Mouse (Mus musculus) forebrain, embryonic 14.5 days (tissue): ENCODE measurements around the gene Ccdc188. TPM values are rescaled to one million over a fixed set of nuclear protein-coding genes. Genes with fewer than 3 reads are reported as not detected.
A peak's percentile ranks its signal among the peaks of the same experiment; 100 is the strongest.

Experiments
- ATAC-seq: fragments of 200-750 bp; cut with Nextera tagmentation; 2 replicates; pipeline ENCODE4 v1.8.0; 2017; ENCODE audit warnings: mild to moderate bottlenecking, moderate library complexity
- DNase-seq: peaks from one replicate; pipeline ENCODE4 v3.0.0-alpha.2; 2015; ENCODE audit warnings: low spot score
- H3K27ac ChIP-seq: fragments of 300-500 bp; sonication (generic); 2 replicates; pipeline ENCODE4 v1.5.1; 2014; ENCODE audit warnings: low read depth, mild to moderate bottlenecking, control low read depth, low read length, moderate library complexity
- H3K27me3 ChIP-seq: fragments of 300-500 bp; sonication (generic); replicated peaks from 2 replicates; pipeline ENCODE4 v1.6.1; 2014; ENCODE audit warnings: low read length, control low read depth, mixed read lengths; ENCODE audit not compliant: control insufficient read depth, insufficient read depth
- H3K36me3 ChIP-seq: fragments of 300-500 bp; sonication (generic); 2 replicates; pipeline ENCODE4 v1.6.1; 2014; ENCODE audit warnings: low read length, control low read depth; ENCODE audit not compliant: control insufficient read depth, insufficient read depth
- H3K4me1 ChIP-seq: fragments of 300-500 bp; sonication (generic); 2 replicates; pipeline ENCODE4 v1.6.1; 2014; ENCODE audit warnings: antibody characterized with exemption, low read length, control low read depth; ENCODE audit not compliant: control insufficient read depth, insufficient read depth
- H3K4me2 ChIP-seq: fragments of 300-500 bp; sonication (generic); 2 replicates; pipeline ENCODE4 v1.6.1; 2014; ENCODE audit warnings: mild to moderate bottlenecking, control low read depth, low read length
- H3K4me3 ChIP-seq: fragments of 300-500 bp; sonication (generic); 2 replicates; pipeline ENCODE4 v1.5.1; 2014; ENCODE audit warnings: low read depth, low read length, control low read depth
- H3K9ac ChIP-seq: fragments of 300-500 bp; sonication (generic); 2 replicates; pipeline ENCODE4 v1.6.1; 2014; ENCODE audit warnings: mild to moderate bottlenecking, low read length, control low read depth, moderate library complexity
- H3K9me3 ChIP-seq: fragments of 300-500 bp; sonication (generic); replicated peaks from 2 replicates; pipeline ENCODE4 v1.6.1; 2016; ENCODE audit warnings: low read length, control low read depth, mixed read lengths; ENCODE audit not compliant: control insufficient read depth
- WGBS: fragments of 180-500 bp; shearing (Covaris S2); extraction: QIAGEN DNeasy Blood & Tissue Kit; methylation state at CpG from one replicate; pipeline ENCODE4 v1.1.7; 2014; 5-methylcytosine and 5-hydroxymethylcytosine counted together
- polyA plus RNA-seq: library from polyadenylated mRNA; unstranded; fragments of >200 nt; fragmentation: Nextera tagmentation; extraction: Ambion mirVana; gene quantifications from 2 replicates; pipeline ENCODE4 v1.2.1, GENCODE M21; 2014

Gene Ccdc188
- polyA plus RNA-seq, 1 experiment from 2014 or later, result 0.13 TPM

- peak overlapping the region; percentile 88 for H3K9ac ChIP-seq
- ATAC-seq, result peak; percentile 78
- 6% methylated on average over 19 of the region's 19 CpGs for WGBS
Observed at GRCm38 (mm10) chr16:18235389-18236065, 17.8 kb downstream of the Ccdc188 start.

GRCm38 (mm10) chr16:18236676-18237501 is 19.2 kb downstream of the Ccdc188 start:
- no peak for ATAC-seq
- H3K27ac ChIP-seq, result no peak overlapping the region
- no peak overlapping the region for H3K4me3 ChIP-seq
- H3K4me2 ChIP-seq, result no peak overlapping the region
- no peaks in the 10 kb centered on the region for H3K27me3 ChIP-seq
- WGBS, result 78% methylated on average over 7 of the region's 7 CpGs
- H3K9ac ChIP-seq, result no peak overlapping the region
- peaks cover 44% of the 10 kb centered on the region for H3K36me3 ChIP-seq
- no peaks in the 10 kb centered on the region for H3K9me3 ChIP-seq
- DNase-seq, result no peak
- H3K4me1 ChIP-seq, result peaks cover 16% of the 10 kb centered on the region

More at GRCm38 (mm10) chr16:18235389-18236065, 17.8 kb downstream of the Ccdc188 start:
- H3K4me1 ChIP-seq, result peaks cover 16% of the 10 kb centered on the region
- DNase-seq, result peak; percentile 76
- H3K36me3 ChIP-seq, result peaks cover 33% of the 10 kb centered on the region
- H3K4me3 ChIP-seq, result peak overlapping the region; percentile 84
- peak overlapping the region; percentile 90 for H3K4me2 ChIP-seq
- no peaks in the 10 kb centered on the region for H3K27me3 ChIP-seq
- H3K27ac ChIP-seq, result peak overlapping the region; percentile 88
- H3K9me3 ChIP-seq, result no peaks in the 10 kb centered on the region

- H3K9me3 ChIP-seq, result no peaks in the 10 kb centered on the region
- H3K36me3 ChIP-seq, result peaks cover 89% of the 10 kb centered on the region
- 92% methylated on average over 10 of the region's 10 CpGs for WGBS
- H3K4me3 ChIP-seq, result no peak overlapping the region
- H3K27ac ChIP-seq, result no peak overlapping the region
- no peaks in the 10 kb centered on the region for H3K27me3 ChIP-seq
- DNase-seq (no peak), ATAC-seq (no peak)
- peaks cover under 1% of the 10 kb centered on the region for H3K4me1 ChIP-seq
- no peak overlapping the region for H3K4me2 ChIP-seq
- no peak overlapping the region for H3K9ac ChIP-seq
Observed at GRCm38 (mm10) chr16:18241581-18241980, 23.9 kb downstream of the Ccdc188 start.

GRCm38 (mm10) chr16:18247521-18248399 is 30.1 kb downstream of the Ccdc188 start:
- Histone ChIP-seq H3K27me3 (no peaks in the 10 kb centered on the region), H3K27ac (peak overlapping the region; percentile 89), H3K36me3 (peaks cover 72% of the 10 kb centered on the region), H3K4me2 (peak overlapping the region; percentile 82), H3K4me1 (peaks cover 24% of the 10 kb centered on the region), H3K9ac (peak overlapping the region; percentile 94), H3K9me3 (no peaks in the 10 kb centered on the region), H3K4me3 (peak overlapping the region; percentile 95)
- under 1% methylated on average over 33 of the region's 33 CpGs for WGBS
- ATAC-seq (0 out of 2 replicates have a peak, but pooled peaks have one; percentile 0), DNase-seq (peak; percentile 41)

GRCm38 (mm10) chr16:18248433-18249363 is 31.0 kb downstream of the Ccdc188 start, which contains the start of the genes Trmt2a and Ranbp1:
TSS of gene Trmt2a (plus strand) at chr16:18248679.
TSS of gene Ranbp1 (minus strand) at chr16:18248732.
- Histone ChIP-seq H3K4me2 (peak within 1 kb of the TSS; percentile 82), H3K4me3 (peak within 1 kb of the TSS; percentile 95), H3K27ac (peak within 1 kb of the TSS; percentile 89), H3K4me1 (peaks cover 24% of the 10 kb centered on the region), H3K9ac (peak within 1 kb of the TSS; percentile 94), H3K36me3 (peaks cover 72% of the 10 kb centered on the region), H3K9me3 (no peaks in the 10 kb centered on the region), H3K27me3 (no peaks in the 10 kb centered on the region)
- peak; percentile 99 for DNase-seq
- WGBS, result under 1% methylated on average over 90 of the region's 102 CpGs
- peak; percentile 98 for ATAC-seq

GRCm38 (mm10) chr16:18249364-18249967 is 31.8 kb downstream of the Ccdc188 start:
- ATAC-seq (no peak; the same call in 1 of the 2 replicates), DNase-seq (no peak)
- H3K36me3 ChIP-seq, result peaks cover 72% of the 10 kb centered on the region
- H3K27me3 ChIP-seq, result no peaks in the 10 kb centered on the region
- peak overlapping the region; percentile 95 for H3K4me3 ChIP-seq
- 8% methylated on average over 27 of the region's 27 CpGs for WGBS
- H3K9me3 ChIP-seq, result no peaks in the 10 kb centered on the region
- H3K27ac ChIP-seq, result peak overlapping the region; percentile 89
- H3K4me1 ChIP-seq, result peaks cover 24% of the 10 kb centered on the region
- H3K4me2 ChIP-seq, result peak overlapping the region; percentile 82
- peak overlapping the region; percentile 94 for H3K9ac ChIP-seq

- DNase-seq (no peak), ATAC-seq (no peak)
- Histone ChIP-seq H3K4me2 (peak overlapping the region; percentile 82), H3K27ac (no peak overlapping the region), H3K4me1 (peaks cover 24% of the 10 kb centered on the region), H3K9me3 (no peaks in the 10 kb centered on the region), H3K4me3 (peak overlapping the region; percentile 95), H3K9ac (peak overlapping the region; percentile 94), H3K36me3 (peaks cover 71% of the 10 kb centered on the region), H3K27me3 (no peaks in the 10 kb centered on the region)
- WGBS, result 57% methylated on average over 4 of the region's 4 CpGs
Observed at GRCm38 (mm10) chr16:18250231-18250630, 32.6 kb downstream of the Ccdc188 start.
